Mouse (Mus musculus) CH12.LX (cell line): Measurements from ENCODE around the gene Ccnl1. TPM values are rescaled to one million over a fixed set of nuclear protein-coding genes. Genes with fewer than 3 reads are reported as not detected.
A peak's percentile ranks its signal among the peaks of the same experiment; 100 is the strongest.

Source experiments
- DNase-seq: peaks from one replicate; pipeline ENCODE4 v3.0.0-alpha.2; 2013; ENCODE audit errors: extremely low read depth
- H3K27ac ChIP-seq: 2 replicates; pipeline ENCODE4 v1.5.1; 2012; ENCODE audit warnings: low read depth, mild to moderate bottlenecking, control low read depth, moderate library complexity; ENCODE audit not compliant: insufficient read depth
- H3K27me3 ChIP-seq: replicated peaks from 2 replicates; pipeline ENCODE3; 2012; ENCODE audit warnings: inconsistent platforms
- H3K36me3 ChIP-seq, 2 experiments: replicated peaks in 1 of 2; 2 replicates each; pipeline versions ENCODE3 to v1.6.1; 2012; ENCODE audit warnings: inconsistent platforms in 1 of 2, low read length in 1 of 2, mild to moderate bottlenecking in 1 of 2, mixed read lengths in 1 of 2, moderate library complexity in 1 of 2; ENCODE audit not compliant: control insufficient read depth in 1 of 2, insufficient read depth in 1 of 2
- H3K4me1 ChIP-seq, 2 experiments: 2 replicates each; pipeline ENCODE4 v1.6.1; 2012; ENCODE audit warnings: inconsistent platforms in 1 of 2, moderate library complexity in 1 of 2; ENCODE audit not compliant: insufficient read depth in 2 of 2, control insufficient read depth in 1 of 2
- H3K4me2 ChIP-seq: 2 replicates; pipeline ENCODE4 v1.6.1; 2012; ENCODE audit warnings: low read depth, mild to moderate bottlenecking, control low read depth; ENCODE audit not compliant: poor library complexity, insufficient read depth, severe bottlenecking
- H3K4me3 ChIP-seq, 3 experiments: fragments of 150-350 bp in 1 of 3; sonication (generic) in 1 of 3; replicated peaks in 1 of 3; 2 replicates each; pipeline versions ENCODE3 to v1.5.1; 2011 to 2012; ENCODE audit warnings: low read depth in 2 of 3, low read length in 2 of 3, mild to moderate bottlenecking in 2 of 3, moderate library complexity in 2 of 3, control low read depth in 1 of 3, improper control_type of control experiment in 1 of 3, inconsistent platforms in 1 of 3, mixed read lengths in 1 of 3; ENCODE audit not compliant: poor library complexity in 1 of 3
- H3K79me2 ChIP-seq: replicated peaks from 2 replicates; pipeline ENCODE4 v1.6.1; 2012; ENCODE audit warnings: mild to moderate bottlenecking, moderate library complexity; ENCODE audit not compliant: control insufficient read depth, poor library complexity, insufficient read depth, severe bottlenecking; ENCODE audit errors: extremely low read depth
- H3K9ac ChIP-seq: 2 replicates; pipeline ENCODE4 v1.6.1; 2012; ENCODE audit warnings: low read depth, mild to moderate bottlenecking, control low read depth, moderate library complexity; ENCODE audit not compliant: insufficient read depth
- H3K9me3 ChIP-seq: replicated peaks from 2 replicates; pipeline ENCODE3; 2012; ENCODE audit warnings: low read length, inconsistent platforms, mixed read lengths
- BHLHE40 ChIP-seq: IDR thresholded peaks from 2 replicates; pipeline ENCODE4 v1.6.1; 2011; ENCODE audit warnings: mild to moderate bottlenecking, low read depth, low read length, improper control_type of control experiment
- CHD2 ChIP-seq: IDR thresholded peaks from 2 replicates; pipeline ENCODE4 v1.6.1; 2011; ENCODE audit warnings: low read length, improper control_type of control experiment
- CTCF ChIP-seq, 2 experiments: IDR thresholded peaks in 1 of 2; conservative IDR thresholded peaks in 1 of 2; 2 replicates each; pipeline ENCODE4 v1.5.1; 2011 to 2012; ENCODE audit warnings: low read depth in 2 of 2, low read length in 2 of 2, improper control_type of control experiment in 1 of 2, inconsistent platforms in 1 of 2, mild to moderate bottlenecking in 1 of 2, moderate library complexity in 1 of 2
- E2F4 ChIP-seq: IDR thresholded peaks from 2 replicates; pipeline ENCODE4 v1.6.1; 2011; ENCODE audit warnings: low read depth, low read length, improper control_type of control experiment; ENCODE audit not compliant: insufficient replicate concordance
- ELF1 ChIP-seq: IDR thresholded peaks from 2 replicates; pipeline ENCODE4 v1.6.1; 2014; ENCODE audit warnings: low read depth, mild to moderate bottlenecking, inconsistent platforms, low read length, improper control_type of control experiment
- EP300 ChIP-seq: IDR thresholded peaks from 2 replicates; pipeline ENCODE4 v1.6.1; 2011; ENCODE audit warnings: low read length, improper control_type of control experiment
- ETS1 ChIP-seq: conservative IDR thresholded peaks from 2 replicates; pipeline ENCODE4 v1.6.1; 2012; ENCODE audit warnings: low read depth, mild to moderate bottlenecking, inconsistent platforms, low read length, improper control_type of control experiment, moderate library complexity
- IRF4 ChIP-seq: IDR thresholded peaks from 2 replicates; pipeline ENCODE4 v1.6.1; 2014; ENCODE audit warnings: low read depth, mild to moderate bottlenecking, inconsistent platforms, low read length, improper control_type of control experiment
- JUN ChIP-seq: IDR thresholded peaks from 2 replicates; pipeline ENCODE4 v1.6.1; 2011; ENCODE audit warnings: low read depth, mild to moderate bottlenecking, low read length, improper control_type of control experiment, moderate library complexity; ENCODE audit not compliant: insufficient read depth
- JUND ChIP-seq: conservative IDR thresholded peaks from 2 replicates; pipeline ENCODE4 v1.6.1; 2011; ENCODE audit warnings: low read depth, low read length, improper control_type of control experiment
- MAFK ChIP-seq: IDR thresholded peaks from 2 replicates; pipeline ENCODE4 v1.6.1; 2011; ENCODE audit warnings: low read length, improper control_type of control experiment; ENCODE audit not compliant: insufficient replicate concordance
- MAZ ChIP-seq: IDR thresholded peaks from 2 replicates; pipeline ENCODE4 v1.6.1; 2012; ENCODE audit warnings: low read depth, mild to moderate bottlenecking, inconsistent platforms, low read length, improper control_type of control experiment, moderate library complexity
- MEF2A ChIP-seq: IDR thresholded peaks from 2 replicates; pipeline ENCODE4 v1.6.1; 2014; ENCODE audit warnings: low read depth, mild to moderate bottlenecking, inconsistent platforms, low read length, improper control_type of control experiment, borderline replicate concordance
- MXI1 ChIP-seq: IDR thresholded peaks from 2 replicates; pipeline ENCODE4 v1.6.1; 2011; ENCODE audit warnings: mild to moderate bottlenecking, low read depth, low read length, improper control_type of control experiment
- NELFE ChIP-seq: IDR thresholded peaks from 2 replicates; pipeline ENCODE4 v1.6.1; 2011; ENCODE audit warnings: low read depth, low read length, improper control_type of control experiment
- PAX5 ChIP-seq: IDR thresholded peaks from 2 replicates; pipeline ENCODE4 v1.6.1; 2012; ENCODE audit warnings: low read length, inconsistent platforms, mixed read lengths
- RCOR1 ChIP-seq: conservative IDR thresholded peaks from 2 replicates; pipeline ENCODE4 v1.6.1; 2012; ENCODE audit warnings: low read depth, mild to moderate bottlenecking, inconsistent platforms, low read length, improper control_type of control experiment
- SIN3A ChIP-seq: IDR thresholded peaks from 2 replicates; pipeline ENCODE4 v1.6.1; 2012; ENCODE audit warnings: low read length, improper control_type of control experiment, inconsistent platforms
- TBP ChIP-seq: conservative IDR thresholded peaks from 2 replicates; pipeline ENCODE4 v1.6.1; 2011; ENCODE audit warnings: low read depth, low read length, improper control_type of control experiment
- TCF12 ChIP-seq: IDR thresholded peaks from 2 replicates; pipeline ENCODE4 v1.6.1; 2014; ENCODE audit warnings: low read depth, mild to moderate bottlenecking, inconsistent platforms, low read length, improper control_type of control experiment
- UBTF ChIP-seq: IDR thresholded peaks from 2 replicates; pipeline ENCODE4 v1.6.1; 2012; ENCODE audit warnings: low read depth, mild to moderate bottlenecking, inconsistent platforms, low read length, improper control_type of control experiment, moderate library complexity
- ZC3H11A ChIP-seq: IDR thresholded peaks from 2 replicates; pipeline ENCODE4 v1.6.1; 2012; ENCODE audit warnings: low read depth, mild to moderate bottlenecking, inconsistent platforms, low read length, improper control_type of control experiment
- dilution Hi-C: fragments of 300-500 bp; cut with MboI; formaldehyde crosslinking; loops from 2 replicates; pipeline ENCODE4 v1.14.3; 2020; ENCODE audit warnings: low sequenced_read_pairs; ENCODE audit not compliant: extremely low pct_unique_long_range_greater_than_20kb, extremely low pct_ligation_motif_present
- in situ Hi-C: fragments of 300-500 bp; cut with MboI; formaldehyde crosslinking; loops from 3 replicates; pipeline ENCODE4 v1.14.3; 2019; ENCODE audit warnings: low sequenced_read_pairs, low pct_ligation_motif_present, low pct_unique_long_range_greater_than_20kb, mixed read lengths
- polyA plus RNA-seq: library from polyadenylated mRNA; unstranded; fragments of >175 nt; gene quantifications from 2 replicates; pipeline ENCODE4 v1.2.1, GENCODE M21; 2012; ENCODE audit warnings: low read depth; ENCODE audit not compliant: insufficient read length
- total RNA-seq, 2 experiments: library from RNA; depleted of rRNA; stranded (reverse); fragments of 300-350 nt in 1 of 2; fragments of >200 nt in 1 of 2; gene quantifications; 2 replicates each; pipeline ENCODE4 v1.2.3; 2012 to 2014

Ccnl1 gene
- total and polyA plus RNA-seq, 3 experiments: 25.1 to 66.2 (median 58.8) TPM

- DNase-seq: peak; percentile 77
- H3K79me2 ChIP-seq: no peaks in the 10 kb centered on the region
- no peak overlapping the region for H3K27ac ChIP-seq
- H3K36me3 ChIP-seq: no peaks in the 10 kb centered on the region
- dilution Hi-C loops (no loop called here), in situ Hi-C loops (no loop called here)
- H3K4me1 ChIP-seq: peaks cover 6 to 25% of the 10 kb centered on the region in 2 experiments; a peak in 3 of 4 replicates
- H3K4me2 ChIP-seq: peak overlapping the region; percentile 92
- H3K27me3 ChIP-seq: no peaks in the 10 kb centered on the region
- H3K9ac ChIP-seq: peak overlapping the region; percentile 86
- no peaks in the 10 kb centered on the region for H3K9me3 ChIP-seq
- no peak for TF ChIP-seq TCF12
- TF ChIP-seq MXI1: no peak
- 0 out of 2 replicates have a peak, but pooled peaks have one; percentile 31 for TF ChIP-seq MEF2A
- peak; percentile 55 for TF ChIP-seq EP300
- TF ChIP-seq IRF4: peak; percentile 80
- no peak for TF ChIP-seq PAX5
- TF ChIP-seq ELF1: peak; percentile 44; the same call in 1 of the 2 replicates
- peak; percentile 46; the same call in 1 of the 2 replicates for TF ChIP-seq JUN
- TF ChIP-seq MAZ: peak; percentile 31; the same call in 1 of the 2 replicates
- peak; percentile 89 for TF ChIP-seq CHD2
- TF ChIP-seq E2F4: 0 out of 2 replicates have a peak, but pooled peaks have one; percentile 34
- TF ChIP-seq JUND: peak; percentile 40
- no peak for TF ChIP-seq UBTF
- TF ChIP-seq NELFE: no peak
- TF ChIP-seq MAFK: 0 out of 2 replicates have a peak, but pooled peaks have one; percentile 15
- TF ChIP-seq RCOR1: no peak
- TF ChIP-seq CTCF (conservative IDR thresholded peaks at IDR 0.05 in 1 of 2, IDR thresholded peaks at IDR 0.05 in 1 of 2; ENCODE audit: low read depth in 2 of 2, low read length in 2 of 2): 0 out of 4 replicates have a peak, but pooled peaks of 1 of the 2 experiments have one; percentile 7
- TF ChIP-seq ETS1: 0 out of 2 replicates have a peak, but pooled peaks have one; percentile 26
- TF ChIP-seq SIN3A: no peak
- no peak for TF ChIP-seq ZC3H11A
- TF ChIP-seq BHLHE40: 0 out of 2 replicates have a peak, but pooled peaks have one; percentile 32
- TF ChIP-seq TBP: no peak
- H3K4me3 ChIP-seq: peak overlapping the region; percentile 23 to 68 (median 55)
Measured at GRCm38 (mm10) chr3:65975317-65975716, 17.3 kb upstream of the Ccnl1 start.
